Mouse (Mus musculus) central nervous system, embryonic 14 days (tissue): Measurements from ENCODE around the gene Lrif1. TPM values are rescaled to one million over a fixed set of nuclear protein-coding genes. Genes with fewer than 3 reads are reported as not detected.

ENCODE experiments used
- polyA plus RNA-seq: library from polyadenylated mRNA; depleted of rRNA; stranded (reverse); fragments of >200 nt; gene quantifications from 2 replicates; pipeline ENCODE4 v1.2.3, GENCODE M21; 2012; rRNA removed

Lrif1 gene
- 14.6 and 14.8 TPM in 2 replicates for polyA plus RNA-seq

GRCm38 (mm10) chr3:106684830-106685229, at the start of gene Lrif1:
TSS of gene Lrif1 (plus strand) at chr3:106684987.

Other genes starting within 250 kb of the Lrif1 start
- gene Dennd2d, start 202.6 kb upstream of the Lrif1 start, polyA plus RNA-seq, result 0.25 and 0.84 TPM in 2 replicates
- gene Dram2, start 137.2 kb upstream of the Lrif1 start, polyA plus RNA-seq, result 39.1 and 41.1 TPM in 2 replicates
- 26.0 and 27.5 TPM in 2 replicates for gene Cept1, start 137.2 kb upstream of the Lrif1 start, polyA plus RNA-seq
- gene Cd53, start 105.2 kb downstream of the Lrif1 start, polyA plus RNA-seq, result 3.8 and 4.0 TPM in 2 replicates
- 0.05 and 0.09 TPM in 2 replicates for gene Olfr266, start 141.3 kb downstream of the Lrif1 start, polyA plus RNA-seq